Mouse (Mus musculus) kidney, adult 2 months (tissue): ENCODE results near the gene Armh2. TPM values are rescaled to one million over a fixed set of nuclear protein-coding genes. Genes with fewer than 3 reads are reported as not detected.
"Not testable (repeated sequence)": the region's sequence is repeated elsewhere in the genome, so short reads cannot be mapped to it uniquely, and the experiment has no call there.

Source experiments
- DNase-seq: peaks from one replicate; pipeline ENCODE4 v3.0.0; 2021
- H3K27ac ChIP-seq: fragments of 200-500 bp; 2 replicates; pipeline ENCODE4 v1.5.1; 2012; ENCODE audit warnings: low read depth, low read length, control low read depth, inconsistent platforms; ENCODE audit not compliant: insufficient read depth
- H3K27me3 ChIP-seq: fragments of 200-500 bp; replicated peaks from 2 replicates; pipeline ENCODE4 v1.6.1; 2012; ENCODE audit warnings: mild to moderate bottlenecking, moderate library complexity, low read length, inconsistent platforms; ENCODE audit not compliant: control insufficient read depth, insufficient read depth
- H3K36me3 ChIP-seq: fragments of 200-500 bp; 2 replicates; pipeline ENCODE4 v1.6.1; 2012; ENCODE audit warnings: mild to moderate bottlenecking, moderate library complexity, low read length, inconsistent platforms; ENCODE audit not compliant: control insufficient read depth, insufficient read depth
- H3K4me1 ChIP-seq: fragments of 200-500 bp; 2 replicates; pipeline ENCODE4 v1.6.1; 2011; ENCODE audit warnings: low read length; ENCODE audit not compliant: control insufficient read depth, insufficient read depth
- H3K4me3 ChIP-seq: fragments of 200-500 bp; 2 replicates; pipeline ENCODE4 v1.5.1; 2011; ENCODE audit warnings: mild to moderate bottlenecking, low read depth, low read length, control low read depth; ENCODE audit not compliant: insufficient read depth
- CTCF ChIP-seq: fragments of 200-500 bp; conservative IDR thresholded peaks from 2 replicates; pipeline ENCODE4 v1.5.1; 2011; ENCODE audit warnings: low read depth, mild to moderate bottlenecking, control low read depth, low read length, moderate library complexity, mixed read lengths; ENCODE audit not compliant: insufficient read depth, insufficient read length
- POLR2A ChIP-seq: fragments of 200-500 bp; IDR thresholded peaks from one replicate; pipeline ENCODE4 v1.6.1; 2011; ENCODE audit warnings: low read depth, low read length, control low read depth
- WGBS: fragments of 180-500 bp; shearing (Covaris S2); methylation state at CpG from one replicate; pipeline ENCODE4 v1.1.7; 2018; 5-methylcytosine and 5-hydroxymethylcytosine counted together
- polyA plus RNA-seq: library from polyadenylated mRNA; depleted of rRNA; stranded (reverse); fragments of >200 nt; gene quantifications from 2 replicates; pipeline ENCODE4 v1.2.3, GENCODE M21; 2012

Armh2 gene
- polyA plus RNA-seq, 1 experiment: not detected

DNA sequence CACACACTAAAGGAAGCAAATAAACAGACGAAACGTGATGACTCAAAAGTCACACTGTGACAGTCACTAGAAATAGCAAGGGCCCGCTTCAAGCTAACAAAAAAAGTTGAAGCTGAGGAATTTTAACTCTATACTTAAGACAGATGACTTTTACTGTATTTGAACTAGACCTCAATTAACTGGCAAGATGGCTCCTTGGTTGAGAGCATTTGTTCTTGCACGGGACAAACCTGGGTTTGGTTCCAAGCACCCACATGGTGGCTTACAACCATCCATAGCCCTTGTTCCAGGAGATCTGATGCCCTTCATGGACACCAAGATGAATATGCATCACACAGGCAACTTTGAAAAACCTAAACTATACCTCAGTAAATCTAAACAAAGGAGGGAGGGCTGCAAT lies 21.2 kb downstream of the Armh2 start:
- Histone ChIP-seq H3K4me3 (no peak overlapping the region; the same call in 1 of the 2 replicates), H3K27ac (no peak overlapping the region; the same call in 1 of the 2 replicates), H3K27me3 (no peaks in the 10 kb centered on the region), H3K36me3 (no peaks in the 10 kb centered on the region), H3K4me1 (peaks cover 2% of the 10 kb centered on the region; the same call in 1 of the 2 replicates)
- WGBS: 29% methylated on average over 4 of the region's 4 CpGs
- DNase-seq: no peak
- TF ChIP-seq CTCF (no peak), POLR2A (no peak)

GRCm38 (mm10) chr13:24767809-24768208 lies 26.8 kb downstream of the Armh2 start:
- H3K4me3 ChIP-seq, DNase-seq, H3K27me3 ChIP-seq, H3K36me3 ChIP-seq, H3K4me1 ChIP-seq, H3K27ac ChIP-seq: not testable (repeated sequence)
- 70% methylated on average over 4 of the region's 4 CpGs for WGBS

- not testable (repeated sequence) for DNase-seq, H3K27ac ChIP-seq, H3K27me3 ChIP-seq, H3K4me1 ChIP-seq, H3K36me3 ChIP-seq, H3K4me3 ChIP-seq
- WGBS: 92% methylated on average over 10 of the region's 10 CpGs
Observed at GRCm38 (mm10) chr13:24771482-24771881, 30.4 kb downstream of the Armh2 start.

GRCm38 (mm10) chr13:24776146-24776844 lies 35.3 kb downstream of the Armh2 start:
- TF ChIP-seq POLR2A (no peak), CTCF (peak; percentile 89)
- H3K4me3 ChIP-seq: no peak overlapping the region
- H3K27me3 ChIP-seq: no peaks in the 10 kb centered on the region
- DNase-seq: peak; percentile 70
- WGBS: 42% methylated on average over 7 of the region's 7 CpGs
- no peak overlapping the region for H3K27ac ChIP-seq
- no peaks in the 10 kb centered on the region for H3K36me3 ChIP-seq
- H3K4me1 ChIP-seq: no peaks in the 10 kb centered on the region

DNA sequence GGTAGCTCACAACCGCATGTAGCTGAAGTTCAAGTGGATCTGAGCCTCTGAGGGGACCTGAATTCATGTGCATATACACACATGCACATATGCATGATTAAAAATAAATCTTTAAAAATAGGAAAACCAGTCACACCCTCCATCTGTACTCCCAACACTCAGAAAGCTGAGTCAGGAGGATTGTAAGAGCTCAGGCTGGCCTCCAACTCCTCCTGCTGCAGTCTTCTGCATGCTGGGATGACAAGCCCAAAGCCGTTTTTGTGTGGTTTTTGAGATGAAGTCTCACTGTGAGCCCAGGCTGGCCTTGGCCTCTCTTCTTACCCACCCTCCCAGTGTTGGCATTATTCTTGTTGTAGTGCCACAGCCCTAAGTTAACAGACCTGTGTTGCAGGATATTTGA lies 37.0 kb downstream of the Armh2 start:
- no peak overlapping the region for H3K4me3 ChIP-seq
- no peak for TF ChIP-seq CTCF
- no peak for DNase-seq
- no peaks in the 10 kb centered on the region for H3K36me3 ChIP-seq
- 81% methylated on average over 2 of the region's 2 CpGs for WGBS
- no peaks in the 10 kb centered on the region for H3K27me3 ChIP-seq
- no peaks in the 10 kb centered on the region for H3K4me1 ChIP-seq
- no peak overlapping the region for H3K27ac ChIP-seq

DNA sequence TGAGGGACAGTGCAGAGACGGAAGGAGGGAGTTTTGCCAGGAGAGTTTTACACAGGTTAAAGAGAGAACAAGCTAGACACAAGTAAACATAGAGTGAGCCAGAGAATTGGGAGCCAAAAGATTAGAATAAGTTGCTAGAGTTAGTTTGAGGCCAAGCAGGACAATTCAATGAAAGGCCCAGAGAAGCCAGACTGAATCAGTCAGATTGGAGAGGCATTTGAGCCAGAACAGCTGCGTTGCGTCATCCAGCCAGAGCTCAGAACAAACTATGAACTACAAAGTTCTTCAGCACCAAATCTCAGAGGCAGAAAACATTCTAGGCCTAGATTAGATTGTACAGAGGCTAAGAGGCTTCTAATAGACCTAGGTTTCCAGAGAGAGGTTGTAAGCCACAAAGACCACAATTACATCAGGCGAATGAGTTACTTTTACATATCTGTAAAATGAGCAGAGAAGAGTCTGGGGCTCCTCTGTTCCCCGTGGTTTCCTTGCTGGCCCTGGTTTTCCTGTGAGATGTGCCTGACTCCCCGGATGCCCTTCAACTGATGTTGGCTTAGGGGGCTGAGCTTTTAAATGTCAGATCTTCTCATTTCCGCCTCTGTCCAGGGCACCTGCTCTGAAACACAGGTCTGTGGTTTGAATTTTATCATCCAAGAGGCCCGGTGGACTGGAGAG lies 37.8 kb downstream of the Armh2 start:
- TF ChIP-seq CTCF (no peak), POLR2A (no peak)

GRCm38 (mm10) chr13:24781916-24782315 lies 40.9 kb downstream of the Armh2 start:
- H3K4me3 ChIP-seq: no peak overlapping the region
- TF ChIP-seq CTCF: no peak
- TF ChIP-seq POLR2A: no peak
- no peak overlapping the region for H3K27ac ChIP-seq
- WGBS: 33% methylated on average over 5 of the region's 5 CpGs
- H3K27me3 ChIP-seq: no peaks in the 10 kb centered on the region
- no peaks in the 10 kb centered on the region for H3K36me3 ChIP-seq
- no peaks in the 10 kb centered on the region for H3K4me1 ChIP-seq
- DNase-seq: peak; percentile 44

More for the DNA sequence above, 37.8 kb downstream of the Armh2 start:
- Histone ChIP-seq H3K4me3 (no peak overlapping the region), H3K36me3 (no peaks in the 10 kb centered on the region), H3K4me1 (no peaks in the 10 kb centered on the region), H3K27me3 (no peaks in the 10 kb centered on the region), H3K27ac (no peak overlapping the region)
- no peak for DNase-seq
- WGBS: 87% methylated on average over 8 of the region's 8 CpGs
